Mouse (Mus musculus): ENCODE data around the gene Gm20388.

Gene Gm20388

DNA sequence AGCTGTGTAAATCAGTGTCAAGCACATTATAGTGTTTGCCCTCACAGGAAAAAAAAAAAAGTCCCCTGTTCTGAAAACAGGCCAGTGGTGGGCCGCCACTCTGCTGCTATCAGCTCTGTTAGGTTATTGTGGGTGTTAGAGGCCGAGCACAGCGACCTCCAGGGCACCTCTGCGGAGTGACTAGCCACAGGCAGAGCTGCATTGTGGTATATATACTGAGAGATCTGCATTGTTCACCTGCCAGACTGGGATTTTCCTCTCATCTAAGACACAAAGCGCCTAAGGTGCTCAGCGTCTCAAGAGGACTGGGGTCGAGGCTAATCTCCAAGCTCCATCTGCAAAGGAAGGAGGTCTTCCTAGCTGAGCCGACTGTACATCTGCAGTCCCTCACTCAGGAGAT is 252.7 kb downstream of the Gm20388 start:
- no peak for DNase-seq (ENCODE audit: low spot score in 2 of 2)

GRCm38 (mm10) chr8:120164026-120164425 is 253.4 kb downstream of the Gm20388 start:
- DNase-seq (ENCODE audit: low spot score in 2 of 2), result no peak

- DNase-seq (ENCODE audit: low spot score in 2 of 2), result no peak
Measured at GRCm38 (mm10) chr8:120167136-120167535, 256.5 kb downstream of the Gm20388 start.

DNA sequence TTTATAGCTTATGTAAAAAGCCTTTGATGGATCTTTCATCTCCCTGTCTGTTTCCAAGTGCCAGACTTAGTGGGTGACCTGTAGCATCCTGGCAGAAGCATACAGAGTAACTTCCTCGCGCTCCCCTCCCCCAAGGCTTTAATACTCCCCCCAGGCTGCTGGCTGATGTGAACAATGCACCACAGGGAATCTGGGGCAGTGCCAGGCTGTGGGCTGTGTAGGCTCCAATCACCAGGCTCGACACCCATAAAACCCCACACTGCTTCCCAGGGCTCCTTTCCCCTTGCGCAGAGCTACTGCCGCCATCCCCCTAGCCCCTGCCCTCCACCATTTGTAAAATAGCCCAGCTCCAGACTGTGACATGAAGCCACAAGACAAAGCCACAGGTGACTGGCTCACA is 257.2 kb downstream of the Gm20388 start:
- peak in 1 of 2 experiments; percentile 59 for DNase-seq (ENCODE audit: low spot score in 2 of 2)

DNA sequence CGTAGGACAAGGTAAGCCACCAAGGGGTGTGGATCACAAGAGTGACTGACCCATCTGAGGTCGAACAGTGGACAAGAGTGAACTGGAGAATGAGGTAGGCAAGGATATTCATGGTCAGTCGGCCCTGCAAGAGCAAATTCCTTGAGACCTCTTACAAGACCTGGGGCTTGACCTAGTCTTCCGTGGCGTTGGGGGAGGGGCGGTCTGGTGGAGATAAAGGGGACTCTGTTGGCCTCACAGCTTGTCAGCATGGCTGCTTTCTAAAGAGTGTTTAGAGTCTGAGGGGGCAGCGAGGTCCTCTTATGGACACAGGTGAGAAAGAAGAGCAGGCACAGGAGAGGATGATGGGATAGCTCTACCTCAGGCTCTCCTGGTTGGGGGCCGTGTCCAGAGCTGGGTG is 258.5 kb downstream of the Gm20388 start:
- DNase-seq (ENCODE audit: low spot score in 2 of 2), result no peak

DNA sequence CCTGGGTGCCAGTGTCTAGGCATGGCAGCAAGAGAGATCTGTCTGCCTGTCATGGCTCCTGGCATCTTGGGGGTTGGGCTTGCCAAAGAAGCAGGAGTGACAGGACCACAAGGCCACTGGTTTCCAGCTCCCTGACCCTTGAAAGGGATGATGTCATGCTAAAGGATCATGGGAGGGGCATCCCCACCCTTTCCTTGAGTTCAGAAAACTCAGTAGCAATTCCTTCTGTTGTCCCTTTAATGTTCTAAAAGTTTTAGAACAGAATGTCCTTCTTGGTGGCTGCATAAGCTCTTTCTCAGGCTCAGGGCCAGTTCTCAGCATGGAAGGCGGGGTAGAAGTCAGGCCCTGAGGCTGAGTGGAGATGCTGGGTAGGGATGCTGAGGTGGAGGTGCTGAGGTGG is 262.6 kb downstream of the Gm20388 start:
- no peak for DNase-seq (ENCODE audit: low spot score in 2 of 2)

DNA sequence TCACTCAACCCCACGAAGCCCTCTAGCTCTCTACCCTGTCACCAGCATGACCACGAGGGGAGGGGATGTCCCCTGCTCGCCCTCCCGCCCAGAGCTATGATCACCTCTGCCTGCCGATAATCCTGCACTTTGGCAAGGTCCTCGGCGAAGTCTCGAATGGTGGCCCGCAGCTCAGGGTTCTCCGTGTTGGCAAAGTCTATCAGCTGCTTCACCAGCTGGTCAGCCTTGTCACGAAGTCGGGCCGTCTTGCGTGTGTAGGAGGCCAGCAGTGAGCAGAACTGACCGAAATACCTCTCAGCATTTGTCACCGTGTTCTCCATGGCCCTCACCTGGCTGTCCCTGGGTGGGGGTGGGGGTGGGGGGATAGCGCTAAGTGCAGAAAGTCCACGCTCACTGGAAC is 264.0 kb downstream of the Gm20388 start:
- no peak for DNase-seq (ENCODE audit: low spot score in 2 of 2)

DNA sequence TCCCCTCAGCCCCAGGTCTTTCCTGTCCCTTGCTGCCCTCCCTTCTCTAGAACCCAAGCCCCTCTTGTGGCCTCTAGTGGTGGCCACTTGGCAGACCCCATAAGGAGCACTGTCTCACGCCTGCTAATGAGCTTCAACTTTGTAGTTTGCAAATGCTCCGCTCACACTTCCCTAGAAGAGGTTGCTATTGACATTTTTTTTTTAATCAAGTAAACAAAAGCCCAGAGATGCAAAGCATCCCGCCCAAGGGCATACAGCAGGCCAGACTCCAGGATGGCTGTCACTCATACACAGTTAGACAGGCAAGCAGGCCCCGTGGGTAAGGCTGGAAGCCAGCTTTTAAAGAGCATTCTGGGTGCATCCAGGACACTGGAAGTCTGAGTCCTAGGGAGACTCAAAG is 266.0 kb downstream of the Gm20388 start:
- DNase-seq (ENCODE audit: low spot score in 2 of 2), result no peak

DNA sequence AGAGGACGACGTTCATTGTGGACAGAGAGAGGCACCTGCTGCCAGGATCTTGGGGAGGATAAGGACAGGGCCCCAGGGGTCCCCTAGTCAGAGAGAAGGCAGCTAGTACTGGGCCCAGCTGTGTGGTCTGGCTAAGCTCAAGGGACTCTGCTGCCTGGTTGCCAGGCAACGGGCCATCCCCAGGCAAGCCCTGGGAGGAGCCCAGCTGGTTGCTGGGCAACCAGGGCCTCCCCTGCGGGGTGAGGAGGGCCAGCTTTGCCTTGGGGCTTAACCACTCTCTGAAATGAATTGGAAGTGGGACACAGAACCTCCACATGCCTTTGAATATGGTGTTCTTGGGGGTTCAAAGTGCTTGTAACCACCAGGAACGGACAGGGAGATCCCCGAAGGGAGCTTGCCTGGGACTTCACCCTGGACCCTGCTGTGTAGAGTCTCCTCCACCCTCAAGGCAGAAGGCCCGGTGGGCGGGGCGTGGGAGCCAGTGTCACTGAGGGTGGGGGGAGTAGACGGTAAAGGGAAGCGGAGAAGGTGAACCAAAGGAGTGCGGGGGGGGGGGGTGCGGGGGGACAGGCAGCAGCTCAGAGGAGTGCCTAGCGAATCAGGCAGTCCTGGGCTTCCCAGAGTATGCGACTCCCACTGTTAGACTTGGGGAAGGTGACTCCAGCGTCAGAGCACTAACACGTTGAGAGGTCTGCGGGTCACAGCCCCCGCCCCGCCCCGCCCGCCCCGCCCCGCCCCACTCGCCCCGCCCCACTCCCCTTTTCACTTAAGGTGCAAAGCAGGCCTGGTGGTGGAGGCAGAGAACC is 266.9 kb downstream of the Gm20388 start, which contains the start of gene Fam92b:
TSS of gene Fam92b (minus strand) at position 149 of the 806 bp plus-strand sequence.
- DNase-seq (ENCODE audit: low spot score in 2 of 2), result peak; percentile 36 to 40

- DNase-seq (ENCODE audit: low spot score in 2 of 2), result no peak
Measured at GRCm38 (mm10) chr8:120178124-120178514, 267.5 kb downstream of the Gm20388 start.

DNA sequence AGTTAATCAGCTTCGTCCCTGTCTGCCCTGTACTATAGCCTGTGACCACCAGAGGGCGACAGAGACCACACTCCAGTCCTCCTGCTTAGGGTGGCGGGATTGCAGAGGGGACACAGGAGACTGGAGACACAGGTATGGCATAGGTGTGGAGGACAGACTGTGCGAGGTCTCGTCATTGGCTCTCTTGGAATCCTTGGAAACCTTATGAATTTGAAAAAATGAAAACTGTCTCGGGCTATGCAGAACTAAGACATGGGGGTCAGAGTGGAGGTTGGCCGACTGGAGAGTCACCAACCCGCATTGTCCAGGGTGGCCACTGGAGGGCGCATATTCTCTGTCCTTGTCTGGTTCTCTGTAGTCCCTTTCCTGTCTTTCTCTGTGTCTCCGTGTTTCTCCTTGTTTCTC is 268.4 kb downstream of the Gm20388 start:
- peak; percentile 51 to 91 for DNase-seq (ENCODE audit: low spot score in 2 of 2)

DNA sequence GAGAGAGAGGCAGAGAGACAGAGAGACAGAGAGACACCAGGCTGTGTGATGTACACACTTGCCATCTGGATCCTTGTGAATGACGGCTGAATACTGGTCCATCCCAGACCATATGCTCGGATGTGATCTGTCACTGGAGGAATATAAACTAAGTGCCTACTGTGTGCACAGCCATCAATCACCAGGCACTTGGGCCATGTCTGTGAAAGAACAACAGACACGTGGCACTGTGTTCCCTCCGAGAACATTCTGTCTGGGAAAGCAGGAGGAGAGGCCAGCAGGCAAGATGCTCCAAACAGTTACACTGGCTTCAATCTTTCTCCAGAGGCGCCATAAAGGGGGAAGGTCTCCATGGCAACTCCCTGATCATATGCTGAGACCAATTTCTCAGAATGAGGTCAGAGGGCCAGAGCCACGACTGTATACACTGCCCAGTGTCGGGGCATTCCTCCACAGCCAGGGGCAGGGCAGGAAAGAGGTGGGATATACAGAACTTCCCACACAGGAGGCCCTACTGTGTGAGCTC is 269.9 kb downstream of the Gm20388 start:
- DNase-seq (ENCODE audit: low spot score in 2 of 2), result no peak

DNA sequence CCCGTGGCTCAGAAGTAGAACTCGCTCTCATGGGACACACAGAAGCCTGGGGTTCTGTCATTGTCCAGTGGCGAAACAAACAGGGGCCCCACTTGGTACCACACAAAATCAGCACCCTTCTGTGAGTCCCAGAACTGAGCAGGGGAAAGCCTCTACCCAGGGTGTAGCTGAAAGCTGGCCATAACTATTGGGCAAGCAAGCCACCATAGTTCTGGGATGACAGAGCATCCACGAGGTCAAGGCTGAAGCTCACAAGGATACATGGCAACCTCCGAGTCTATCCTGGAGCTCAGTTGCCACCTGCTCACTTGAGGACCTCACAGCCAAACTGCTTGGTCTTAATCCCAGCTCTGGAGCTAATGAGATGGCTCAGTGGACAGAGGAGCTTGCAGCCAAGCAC is 270.6 kb downstream of the Gm20388 start:
- no peak for DNase-seq (ENCODE audit: low spot score in 2 of 2)

DNA sequence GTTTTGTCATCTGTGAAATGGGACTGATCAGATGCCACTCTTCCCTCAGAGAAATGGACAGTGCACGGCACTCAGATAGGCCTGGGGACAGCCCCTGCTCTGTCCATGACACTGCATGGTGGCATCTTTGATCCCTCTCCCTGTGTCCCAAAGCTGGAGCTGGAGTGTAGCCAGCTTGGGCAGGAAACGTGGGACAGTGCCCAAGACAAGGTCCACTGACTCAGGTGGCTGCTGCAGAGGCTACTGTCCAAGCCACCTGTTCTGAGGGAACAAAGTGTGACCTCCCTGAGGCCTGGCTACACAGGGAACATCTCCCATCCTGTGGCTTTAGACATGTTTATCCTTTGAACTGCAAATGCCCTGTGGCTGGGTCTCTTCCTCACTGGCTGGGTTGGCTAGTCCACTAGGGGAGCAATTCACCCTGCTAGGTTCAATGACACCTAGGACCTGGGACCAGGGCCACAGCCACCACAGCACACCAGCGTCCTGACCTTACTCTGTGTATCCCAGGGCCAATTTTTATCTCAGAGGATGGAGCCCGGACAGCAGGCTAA is 271.3 kb downstream of the Gm20388 start:
- no peak for DNase-seq (ENCODE audit: low spot score in 2 of 2)

- DNase-seq (ENCODE audit: low spot score in 2 of 2), result no peak
Measured at GRCm38 (mm10) chr8:120184366-120184765, 273.7 kb downstream of the Gm20388 start.

DNA sequence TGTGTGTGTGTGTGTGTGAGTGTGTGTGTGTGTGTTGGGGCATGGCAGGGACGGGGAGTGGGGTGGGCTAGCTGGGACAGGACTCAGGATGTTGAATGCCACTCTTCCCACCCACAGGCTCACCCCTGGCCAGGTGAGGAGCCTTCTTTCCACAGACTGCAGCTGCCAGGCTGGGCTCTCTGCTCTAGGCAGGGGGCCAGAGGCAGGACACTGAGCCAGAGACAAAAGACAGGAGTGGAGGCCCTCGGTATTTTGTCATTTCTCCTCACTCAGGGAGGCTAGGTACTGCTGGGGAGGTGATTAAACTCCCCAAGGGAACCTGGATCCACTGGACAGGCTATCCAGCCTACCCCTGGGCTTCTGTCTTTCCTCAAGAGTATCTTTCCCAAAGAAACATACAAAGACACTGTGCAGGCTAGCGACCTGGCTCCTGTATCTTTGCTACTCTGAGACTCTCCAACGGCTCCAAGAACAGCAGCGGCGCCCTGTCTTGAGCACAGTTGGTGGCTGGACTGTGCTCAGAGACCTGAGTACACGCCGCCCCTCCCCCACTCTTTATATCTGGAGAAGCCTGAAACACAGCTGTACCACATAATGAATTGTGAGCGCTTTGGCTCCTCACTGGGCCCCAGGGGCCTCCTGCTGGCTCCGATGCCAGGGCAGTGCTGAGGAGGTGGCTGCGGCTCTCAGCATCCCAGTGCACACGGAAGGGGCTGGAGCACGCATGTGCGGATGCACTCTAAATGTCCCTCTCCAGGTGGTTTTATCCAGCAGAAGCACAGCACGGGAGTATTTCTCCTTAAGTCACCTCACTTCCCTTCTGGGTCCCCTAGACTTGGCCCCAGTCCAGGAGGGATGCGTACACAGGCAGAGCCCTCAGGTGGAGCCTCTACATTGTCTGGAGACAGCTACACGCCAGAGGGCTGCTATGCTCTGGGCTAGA is 274.5 kb downstream of the Gm20388 start:
- no peak for DNase-seq (ENCODE audit: low spot score in 2 of 2)

DNA sequence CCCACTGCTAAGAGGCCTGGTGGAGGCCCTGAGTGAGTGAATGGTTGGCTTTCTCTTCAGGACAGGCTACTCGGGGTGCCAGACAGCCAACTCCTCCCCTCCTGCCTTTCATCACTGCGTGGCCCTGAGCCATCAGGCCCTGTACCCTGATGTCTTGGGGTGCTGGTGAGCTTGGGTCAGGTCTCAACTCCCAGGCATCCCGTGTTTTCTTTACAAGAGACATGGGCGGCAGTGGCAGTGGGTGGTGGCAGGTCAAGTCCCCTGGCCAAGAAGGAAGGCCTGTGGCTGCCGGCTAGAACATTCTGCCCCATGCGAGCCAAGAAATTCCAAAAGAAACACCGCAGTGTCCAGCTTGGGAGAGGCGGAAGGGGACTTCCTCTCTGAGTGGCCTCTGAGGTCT is 275.8 kb downstream of the Gm20388 start:
- peak in 1 of 2 experiments; percentile 40 for DNase-seq (ENCODE audit: low spot score in 2 of 2)

DNA sequence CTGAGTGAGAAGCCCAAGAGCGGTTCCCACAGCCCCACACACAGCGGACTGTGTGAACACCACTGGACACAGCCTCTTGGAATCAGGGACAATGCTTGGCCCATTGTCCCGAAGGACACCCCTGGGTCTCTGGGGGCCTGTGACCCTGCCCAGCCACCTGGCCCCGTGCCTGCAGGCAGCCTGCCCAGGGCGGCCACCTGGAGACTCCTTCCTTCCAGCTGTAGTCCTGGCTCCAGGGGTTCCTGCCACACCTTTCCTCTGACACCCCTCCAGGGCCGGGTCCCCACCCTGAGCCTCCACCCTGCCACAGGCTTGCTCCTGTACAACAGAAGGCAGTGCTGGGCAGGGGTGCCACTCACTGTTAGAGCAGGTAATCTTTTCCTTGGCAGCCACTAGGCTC is 277.9 kb downstream of the Gm20388 start:
- no peak for DNase-seq (ENCODE audit: low spot score in 2 of 2)

- DNase-seq (ENCODE audit: low spot score in 2 of 2), result no peak
Measured at GRCm38 (mm10) chr8:120189440-120189839, 278.8 kb downstream of the Gm20388 start.

DNA sequence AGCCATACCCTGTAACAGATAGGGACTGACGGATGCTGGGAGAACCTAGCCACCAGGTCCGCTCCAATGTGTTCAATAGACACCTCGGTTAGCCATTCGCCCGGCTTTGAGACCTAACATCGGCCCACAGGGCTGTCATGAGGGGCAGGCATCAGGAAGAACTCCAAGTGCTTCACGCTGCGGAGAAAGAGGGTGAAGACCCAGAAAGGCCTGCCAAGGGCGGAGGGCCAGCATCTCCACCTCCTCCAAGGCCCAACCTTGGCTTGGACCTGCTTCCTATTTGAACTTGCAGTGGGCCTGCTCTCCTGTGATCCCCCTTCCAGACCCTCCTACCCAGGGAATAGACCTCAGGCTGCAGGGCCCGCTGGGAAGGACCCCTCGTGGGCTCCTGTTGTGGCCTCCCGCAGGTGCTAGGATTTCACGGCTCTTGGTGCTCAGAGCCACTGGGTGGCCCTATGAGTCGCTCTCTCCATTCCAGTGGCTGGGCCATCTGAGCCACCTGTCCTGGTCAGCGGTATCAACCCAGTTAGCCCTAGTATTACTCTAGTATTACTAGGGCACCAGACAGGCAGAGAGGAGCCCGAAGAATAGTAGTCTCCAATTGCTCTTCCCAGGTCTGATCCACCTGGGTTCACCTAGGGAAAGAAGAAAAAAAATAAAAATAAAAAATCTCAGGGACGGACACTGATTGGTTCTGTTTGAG is 279.6 kb downstream of the Gm20388 start:
- no peak for DNase-seq (ENCODE audit: low spot score in 2 of 2)

GRCm38 (mm10) chr8:120190810-120191413 is 280.3 kb downstream of the Gm20388 start:
- peak; percentile 64 to 84 for DNase-seq (ENCODE audit: low spot score in 2 of 2)

Data from left cerebral cortex, adult 9 months (tissue).